8 mouse cellular contexts compared by ENCODE assay signal in the genomic region with DNA sequence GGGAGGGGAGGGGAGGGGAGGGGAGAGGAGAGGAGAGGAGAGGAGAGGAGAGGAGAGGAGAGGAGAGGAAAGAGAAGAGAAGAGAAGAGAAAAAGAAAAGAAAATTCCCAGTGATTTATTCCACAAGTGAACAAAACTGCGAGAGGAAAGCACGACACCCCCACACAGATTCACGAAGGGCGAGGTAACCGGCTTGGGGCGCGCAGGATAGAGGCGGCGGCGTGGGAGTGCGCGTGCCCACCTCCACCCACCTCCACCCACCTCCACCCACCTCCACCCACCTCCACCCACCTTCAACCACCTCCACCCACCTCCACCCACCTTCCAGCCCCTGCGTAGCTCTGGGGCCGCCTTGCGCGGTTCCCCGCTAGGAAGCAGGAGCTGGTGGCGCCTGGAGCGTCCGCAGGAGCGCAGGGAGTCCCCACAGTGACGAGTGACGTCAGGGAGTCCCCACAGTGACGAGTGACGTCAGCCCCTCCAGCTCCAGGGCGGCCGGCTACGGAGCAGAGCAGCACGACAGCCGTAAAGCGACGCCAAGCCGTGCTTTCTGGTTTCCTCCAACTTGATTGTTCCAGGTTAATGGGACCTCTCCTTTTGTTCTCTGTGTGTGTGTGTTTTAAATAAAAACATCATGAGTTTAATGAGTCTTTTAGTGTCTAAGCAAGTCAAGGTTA. TPM values are rescaled to one million over a fixed set of nuclear protein-coding genes. Genes with fewer than 3 reads are reported as not detected.
DNase-seq lines count a peak whose midpoint lies in the region; ATAC-seq lines count a peak whose summit lies in the region.

No protein-coding gene starts in this region.

- H3K27ac ChIP-seq in hindbrain, embryonic 15.5 days (replicated peaks) = peak overlapping the region; percentile 70

- no peaks in the 10 kb centered on the region for H3K9me3 ChIP-seq in hindbrain, embryonic 15.5 days

- peak; percentile 100 for ATAC-seq in common myeloid progenitor, adult 5-6 weeks (replicated peaks; ENCODE audit: low read depth, poor library complexity, severe bottlenecking)
- ATAC-seq in hindbrain, embryonic 15.5 days (ENCODE audit: low FRiP score, low read depth) = peak; percentile 96

- H3K4me2 ChIP-seq in hindbrain, embryonic 15.5 days = peak overlapping the region; percentile 71

- no peaks in the 10 kb centered on the region for H3K4me1 ChIP-seq in hindbrain, embryonic 15.5 days (replicated peaks)

- no peaks in the 10 kb centered on the region for H3K36me3 ChIP-seq in hindbrain, embryonic 15.5 days

- H3K9ac ChIP-seq in hindbrain, embryonic 15.5 days = peak overlapping the region; percentile 37

- H3K4me3 ChIP-seq in hindbrain, embryonic 15.5 days = peak overlapping the region; percentile 53

- 0 out of 2 replicates have a peak, but pooled peaks cover 3% of the 10 kb centered on the region for H3K27me3 ChIP-seq in hindbrain, embryonic 15.5 days

- whole genome bisulfite sequencing in hindbrain, embryonic 15.5 days = 12% methylated on average over 29 of the region's 33 CpGs

- DNase-seq in adrenal gland, adult (ENCODE audit: inconsistent age in 2 of 2, low spot score in 1 of 2) = peak; percentile 86 to 91
- peak; percentile 80 for DNase-seq in gastrocnemius, adult 18-20 months (ENCODE audit: low spot score)
- DNase-seq in layer of hippocampus, postnatal 36 days = peak; percentile 75 to 80
- peak; percentile 86 for DNase-seq in lung, postnatal 14 days
- peak; percentile 81 for DNase-seq in retina, adult 2 months (ENCODE audit: low read depth, low spot score)
- DNase-seq in thymus, postnatal 36 days = peak; percentile 77 to 85

RNA-seq across cellular contexts. Expression of gene Ccl28, which starts 8.0 kb away (rescaled TPM):
- 0.46 TPM in 1 of 2 replicates, not detected in the other for total RNA-seq in common myeloid progenitor, adult 5-6 weeks (2017)
- under 1 TPM; 0.48 to 0.71 TPM for total RNA-seq in gastrocnemius, adult 18-20 months (2021)
- polyA plus RNA-seq in hindbrain, embryonic 15.5 days (2015; fragmentation: Nextera tagmentation; extraction: Ambion mirVana) = 0.18 and 0.62 TPM in 2 replicates
- 1 to 10 TPM; 1.0 to 1.7 TPM for total RNA-seq in layer of hippocampus, postnatal 36 days (2021)

RNA-seq across cellular contexts. Expression of gene Hmgcs1, which starts 58.6 kb away (rescaled TPM):
- total RNA-seq in common myeloid progenitor, adult 5-6 weeks (2017) = 32.2 and 34.3 TPM in 2 replicates
- total RNA-seq in gastrocnemius, adult 18-20 months (2021) = 10 to 100 TPM; 23.7 to 26.7 TPM
- polyA plus RNA-seq in hindbrain, embryonic 15.5 days (2015; fragmentation: Nextera tagmentation; extraction: Ambion mirVana) = 514 and 529 TPM in 2 replicates
- 100 to 1,000 TPM; 217 to 241 TPM for total RNA-seq in layer of hippocampus, postnatal 36 days (2021)

Comparison
In these comparisons a context has a peak if more than half of its experiments do, and no peak if none do; other contexts are left out.
1. Peak in every context shown above with its lines: DNase-seq, ATAC-seq, H3K4me3 ChIP-seq and H3K27ac ChIP-seq.